Mouse (Mus musculus): Measurements from ENCODE around the gene Hus1b. TPM values are rescaled to one million over a fixed set of nuclear protein-coding genes. Genes with fewer than 3 reads are reported as not detected.

Gene Hus1b
- polyA plus RNA-seq, 1 experiment from 2014 or later, result not detected

- H3K4me2 ChIP-seq, result no peak overlapping the region
- no peak overlapping the region for H3K27ac ChIP-seq (ENCODE audit: low read depth, low read length)
- WGBS (ENCODE audit: insufficient replicate concordance), result 61% methylated on average over 2 of the region's 2 CpGs
- H3K36me3 ChIP-seq (ENCODE audit: control insufficient read depth, insufficient read depth, low read length), result no peaks in the 10 kb centered on the region
- H3K4me3 ChIP-seq (ENCODE audit: low read depth, low read length), result no peak overlapping the region
- H3K4me1 ChIP-seq (ENCODE audit: control insufficient read depth, insufficient read depth, low read length), result no peaks in the 10 kb centered on the region
- H3K9me3 ChIP-seq (replicated peaks; ENCODE audit: control insufficient read depth, low read length), result no peaks in the 10 kb centered on the region
- no peak for ATAC-seq (replicated peaks; ENCODE audit: insufficient number of reproducible peaks, low FRiP score, low TSS enrichment)
- H3K9ac ChIP-seq (ENCODE audit: low read depth, low read length), result no peak overlapping the region
- no peaks in the 10 kb centered on the region for H3K27me3 ChIP-seq (ENCODE audit: control insufficient read depth, insufficient read depth, low read length)
Observed at GRCm38 (mm10) chr13:30902286-30902685, 45.3 kb downstream of the Hus1b start.

GRCm38 (mm10) chr13:30901387-30902041, 46.0 kb downstream of the Hus1b start:
- no peaks in the 10 kb centered on the region for H3K4me1 ChIP-seq (ENCODE audit: control insufficient read depth, insufficient read depth, low read length)
- no peaks in the 10 kb centered on the region for H3K27me3 ChIP-seq (ENCODE audit: control insufficient read depth, insufficient read depth, low read length)
- H3K36me3 ChIP-seq (ENCODE audit: control insufficient read depth, insufficient read depth, low read length), result no peaks in the 10 kb centered on the region
- H3K27ac ChIP-seq (ENCODE audit: low read depth, low read length), result no peak overlapping the region
- H3K4me2 ChIP-seq, result no peak overlapping the region
- no peak for ATAC-seq (replicated peaks; ENCODE audit: insufficient number of reproducible peaks, low FRiP score, low TSS enrichment)
- no peak overlapping the region for H3K4me3 ChIP-seq (ENCODE audit: low read depth, low read length)
- no peak overlapping the region for H3K9ac ChIP-seq (ENCODE audit: low read depth, low read length)
- WGBS (ENCODE audit: insufficient replicate concordance), result 89% methylated on average over 7 of the region's 7 CpGs
- no peaks in the 10 kb centered on the region for H3K9me3 ChIP-seq (replicated peaks; ENCODE audit: control insufficient read depth, low read length)

Other genes starting within 250 kb of the Hus1b start
- gene Irf4, start 198.5 kb downstream of the Hus1b start, polyA plus RNA-seq (2014; fragmentation: Nextera tagmentation; extraction: Ambion mirVana), result 0.03 TPM in 1 of 2 replicates, not detected in the other
- gene Exoc2, start 26.3 kb upstream of the Hus1b start, polyA plus RNA-seq (2014; fragmentation: Nextera tagmentation; extraction: Ambion mirVana), result 25.8 and 27.0 TPM in 2 replicates
- gene Gm5447, start 26.4 kb upstream of the Hus1b start, polyA plus RNA-seq (2014; fragmentation: Nextera tagmentation; extraction: Ambion mirVana), result not detected in 2 replicates

Data from heart, embryonic 11.5 days (tissue).